Mouse (Mus musculus) liver, embryonic 12.5 days (tissue): ENCODE results near the gene Pygo2. TPM values are rescaled to one million over a fixed set of nuclear protein-coding genes. Genes with fewer than 3 reads are reported as not detected.

Experiments
- ATAC-seq: fragments of 200-750 bp; cut with Nextera tagmentation; 2 replicates; pipeline ENCODE4 v1.8.0; 2017; ENCODE audit warnings: moderate number of reproducible peaks, mild to moderate bottlenecking, moderate library complexity
- H3K27ac ChIP-seq: fragments of 300-500 bp; sonication (generic); 2 replicates; pipeline ENCODE4 v1.5.1; 2016; ENCODE audit warnings: mild to moderate bottlenecking
- H3K27me3 ChIP-seq: fragments of 300-500 bp; sonication (generic); replicated peaks from 2 replicates; pipeline ENCODE4 v1.6.1; 2016; ENCODE audit warnings: mild to moderate bottlenecking, moderate library complexity
- H3K36me3 ChIP-seq: fragments of 300-500 bp; sonication (generic); 2 replicates; pipeline ENCODE4 v1.6.1; 2016; ENCODE audit warnings: mild to moderate bottlenecking, moderate library complexity
- H3K4me1 ChIP-seq: fragments of 300-500 bp; sonication (generic); 2 replicates; pipeline ENCODE4 v1.6.1; 2016
- H3K4me2 ChIP-seq: fragments of 300-500 bp; sonication (generic); 2 replicates; pipeline ENCODE4 v1.6.1; 2016; ENCODE audit warnings: mild to moderate bottlenecking, moderate library complexity
- H3K4me3 ChIP-seq: fragments of 300-500 bp; sonication (generic); 2 replicates; pipeline ENCODE4 v1.5.1; 2016; ENCODE audit warnings: mild to moderate bottlenecking, moderate library complexity
- H3K9ac ChIP-seq: fragments of 300-500 bp; sonication (generic); 2 replicates; pipeline ENCODE4 v1.6.1; 2016; ENCODE audit warnings: mild to moderate bottlenecking, moderate library complexity
- H3K9me3 ChIP-seq: fragments of 300-500 bp; sonication (generic); replicated peaks from 2 replicates; pipeline ENCODE4 v1.6.1; 2016; ENCODE audit warnings: mild to moderate bottlenecking, moderate library complexity
- WGBS: fragments of 180-500 bp; shearing (Covaris S2); methylation state at CpG from one replicate; pipeline ENCODE4 v1.1.7; 2016; ENCODE audit not compliant: insufficient replicate concordance; 5-methylcytosine and 5-hydroxymethylcytosine counted together
- polyA plus RNA-seq: library from polyadenylated mRNA; unstranded; fragments of >200 nt; fragmentation: Nextera tagmentation; extraction: Ambion mirVana; gene quantifications from 2 replicates; pipeline ENCODE4 v1.2.1, GENCODE M21; 2016

Gene Pygo2
- polyA plus RNA-seq, 1 experiment from 2014 or later, result 23.1 TPM

DNA sequence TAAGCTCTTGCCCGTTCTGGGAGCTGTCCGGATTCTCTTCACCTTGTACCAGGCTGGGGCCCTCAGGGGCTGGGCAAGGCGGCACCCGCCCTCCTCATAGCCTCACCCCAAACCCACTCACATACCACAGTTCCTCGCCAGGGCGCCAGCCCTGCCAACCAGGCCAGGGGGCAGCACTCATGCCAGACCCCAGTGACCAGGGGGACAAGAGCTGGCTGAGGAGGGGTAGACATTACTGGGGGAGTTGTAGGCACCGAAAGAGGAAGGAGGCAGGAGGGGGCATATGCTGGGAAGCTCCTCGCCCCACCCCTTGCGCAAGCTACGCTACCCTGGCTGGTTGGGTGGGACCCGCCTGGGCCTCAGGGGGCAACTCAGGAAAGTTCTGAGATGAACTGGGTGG, 42.4 kb upstream of the Pygo2 start:
- peaks cover 73% of the 10 kb centered on the region for H3K4me1 ChIP-seq
- no peak overlapping the region for H3K27ac ChIP-seq
- no peak overlapping the region for H3K9ac ChIP-seq
- ATAC-seq, result no peak
- no peak overlapping the region for H3K4me3 ChIP-seq
- H3K27me3 ChIP-seq, result peaks cover 32% of the 10 kb centered on the region
- no peaks in the 10 kb centered on the region for H3K9me3 ChIP-seq
- WGBS, result 67% methylated on average over 11 of the region's 11 CpGs
- H3K36me3 ChIP-seq, result no peaks in the 10 kb centered on the region
- H3K4me2 ChIP-seq, result peak overlapping the region; percentile 32

DNA sequence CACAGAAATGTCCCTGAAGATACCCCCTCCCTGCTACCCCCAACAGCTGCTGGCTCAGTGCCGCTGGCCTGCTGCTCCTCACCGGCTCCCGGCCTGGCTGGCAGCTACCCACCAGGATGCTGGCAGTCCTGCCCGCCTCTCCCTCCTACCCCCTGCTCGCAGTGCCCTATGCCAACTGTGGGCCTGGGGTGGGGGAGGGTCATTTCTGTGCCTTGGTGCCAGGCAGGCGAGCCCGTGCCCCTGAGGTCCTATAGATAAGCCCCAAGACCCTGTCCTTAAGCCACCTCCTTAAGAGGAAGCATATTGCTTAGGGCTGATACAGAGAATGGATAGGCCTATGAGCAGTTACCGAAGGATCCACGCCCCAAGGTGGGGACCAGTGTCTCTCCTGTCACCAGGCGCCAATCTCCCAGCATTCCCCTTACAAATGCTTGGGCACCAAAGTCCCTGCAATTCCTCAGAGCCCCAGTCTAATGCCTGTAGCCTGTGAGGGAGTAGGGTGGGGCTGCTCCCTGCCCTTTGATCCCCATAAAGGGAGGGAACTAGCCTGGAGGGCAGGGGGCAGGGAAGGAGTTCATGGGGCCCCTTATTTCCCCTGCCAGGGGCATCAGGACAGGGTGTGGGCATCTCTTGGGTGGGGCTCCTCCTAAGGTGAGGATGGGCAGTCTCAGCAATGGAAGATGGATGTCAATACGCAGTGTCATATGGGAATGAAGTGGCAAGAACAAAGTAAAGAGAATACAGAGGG, 41.7 kb upstream of the Pygo2 start:
- ATAC-seq, result no peak
- no peaks in the 10 kb centered on the region for H3K9me3 ChIP-seq
- H3K9ac ChIP-seq, result no peak overlapping the region
- peaks cover 80% of the 10 kb centered on the region for H3K4me1 ChIP-seq
- H3K27ac ChIP-seq, result peak overlapping the region; percentile 49; the same call in 1 of the 2 replicates
- peaks cover 37% of the 10 kb centered on the region for H3K27me3 ChIP-seq
- peak overlapping the region; percentile 32 for H3K4me2 ChIP-seq
- 45% methylated on average over 11 of the region's 11 CpGs for WGBS
- H3K4me3 ChIP-seq, result 0 out of 2 replicates have a peak overlapping the region, but pooled peaks have one; percentile 6
- no peaks in the 10 kb centered on the region for H3K36me3 ChIP-seq

DNA sequence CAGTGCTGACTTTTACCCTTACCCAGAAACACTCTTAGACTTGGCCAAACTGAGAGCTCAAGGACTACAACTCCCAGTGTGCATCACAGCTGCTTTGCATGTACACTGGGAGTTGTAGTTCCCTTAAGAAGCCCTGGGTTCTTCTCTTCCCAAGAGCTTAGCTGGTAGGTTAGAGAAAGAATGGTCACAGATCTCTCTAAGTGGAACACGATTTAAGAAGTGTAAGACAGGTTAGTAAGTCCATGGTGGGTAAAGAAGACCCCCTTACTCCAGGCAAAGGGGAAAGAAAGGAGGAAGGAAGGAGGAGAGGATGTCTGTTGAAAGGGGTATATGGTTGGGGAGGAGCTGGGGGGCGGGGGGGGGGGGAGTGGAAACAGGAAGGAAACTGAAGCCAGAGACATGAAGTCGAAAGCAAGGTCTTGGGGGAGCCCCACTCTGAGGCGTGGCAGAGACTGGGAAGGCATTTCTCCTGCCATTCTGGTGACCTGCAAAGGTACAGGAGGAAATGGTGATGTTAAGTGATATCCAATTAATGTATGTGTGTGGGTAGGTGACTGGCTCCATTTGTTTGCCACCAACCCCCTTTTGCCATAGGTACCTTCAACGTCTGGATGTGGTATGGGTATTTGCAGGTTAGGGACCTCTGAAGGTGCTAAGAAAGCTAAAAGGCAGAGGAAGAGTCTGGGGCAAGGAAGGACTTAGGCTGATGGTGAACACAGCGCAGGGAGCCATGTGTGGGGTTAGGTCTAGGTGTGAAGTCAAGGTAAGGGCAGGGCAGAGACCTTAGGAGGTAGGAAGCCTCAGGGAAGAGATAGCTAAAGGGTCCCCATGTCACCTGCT, 40.9 kb upstream of the Pygo2 start:
- Histone ChIP-seq H3K9me3 (no peaks in the 10 kb centered on the region), H3K27me3 (peaks cover 37% of the 10 kb centered on the region), H3K4me1 (peaks cover 86% of the 10 kb centered on the region), H3K27ac (peak overlapping the region; percentile 41; the same call in 1 of the 2 replicates), H3K9ac (no peak overlapping the region), H3K4me2 (peak overlapping the region; percentile 17; the same call in 1 of the 2 replicates), H3K4me3 (no peak overlapping the region), H3K36me3 (no peaks in the 10 kb centered on the region)
- ATAC-seq, result no peak
- 29% methylated on average over 6 of the region's 6 CpGs for WGBS

DNA sequence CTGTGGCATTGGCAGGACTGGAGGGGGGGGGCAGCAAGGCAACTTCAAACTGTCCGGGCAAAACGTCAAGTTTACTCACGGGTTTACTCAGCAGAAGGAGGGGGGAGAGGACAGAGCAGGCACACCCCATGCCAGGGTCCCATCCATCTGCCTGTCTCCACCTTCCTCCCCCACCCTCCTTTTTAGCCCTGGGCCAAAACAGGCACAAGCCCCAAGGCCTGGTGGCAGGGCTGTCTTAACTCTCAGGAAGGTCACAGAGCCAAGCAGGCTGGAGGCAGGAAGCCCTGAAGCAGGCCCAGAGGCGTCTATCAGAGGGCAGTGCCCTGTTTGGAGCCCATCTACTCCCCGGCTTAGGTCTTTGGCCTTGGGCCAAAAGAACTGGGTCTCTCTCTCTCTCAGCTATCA, 39.9 kb upstream of the Pygo2 start:
- Histone ChIP-seq H3K4me3 (no peak overlapping the region), H3K36me3 (no peaks in the 10 kb centered on the region), H3K9ac (no peak overlapping the region), H3K27me3 (peaks cover 37% of the 10 kb centered on the region), H3K4me2 (peak overlapping the region; percentile 98; the same call in 1 of the 2 replicates), H3K9me3 (no peaks in the 10 kb centered on the region), H3K4me1 (peaks cover 91% of the 10 kb centered on the region), H3K27ac (peak overlapping the region; percentile 70; the same call in 1 of the 2 replicates)
- no peak for ATAC-seq
- 61% methylated on average over 5 of the region's 5 CpGs for WGBS

DNA sequence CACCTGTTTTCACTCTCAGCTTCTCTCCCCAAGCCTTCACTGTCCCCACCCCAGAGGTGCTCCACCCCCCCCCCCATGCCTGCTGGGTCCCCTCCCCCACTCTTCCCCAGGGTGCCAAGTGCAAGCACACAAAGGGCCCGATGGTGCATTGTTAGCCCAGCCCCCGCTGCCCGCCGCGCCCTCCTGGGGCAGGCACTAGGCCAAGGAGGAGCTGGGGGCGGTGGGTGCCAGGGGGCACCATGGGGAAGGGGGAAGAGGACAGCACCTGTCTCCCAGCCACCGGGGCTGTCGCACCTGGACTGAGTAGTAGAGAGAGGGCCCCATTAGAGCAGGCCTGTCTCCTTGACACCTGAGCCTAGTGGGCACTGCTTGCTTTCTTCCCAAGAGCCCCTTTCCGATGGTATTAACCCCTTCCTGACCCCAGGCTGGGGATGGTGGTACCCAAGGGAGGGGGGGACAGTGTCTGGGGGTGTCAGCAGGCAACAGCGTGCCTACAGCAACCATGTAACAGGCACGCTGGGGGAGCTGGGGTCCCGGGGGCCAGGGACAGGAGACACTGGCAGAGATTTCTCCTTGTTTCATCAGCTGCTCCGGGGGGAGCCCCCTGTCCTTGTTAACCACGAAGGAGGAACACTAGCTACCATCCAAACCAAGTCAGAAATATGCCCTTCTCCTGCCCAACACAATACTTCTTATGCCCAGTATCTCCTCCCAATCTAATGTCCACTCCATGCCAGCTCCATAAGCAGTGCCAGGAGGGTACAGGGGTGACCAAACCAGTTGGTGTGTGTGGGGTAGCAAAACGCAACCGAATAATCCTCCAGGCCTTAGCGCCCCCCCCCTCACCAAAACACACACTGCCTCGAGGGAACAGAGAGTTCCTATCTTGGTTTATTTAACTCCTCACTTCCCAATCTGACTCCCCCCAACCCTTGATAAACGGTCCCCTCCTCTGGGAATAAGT, 39.0 kb upstream of the Pygo2 start:
- peak overlapping the region; percentile 98 for H3K4me2 ChIP-seq
- no peaks in the 10 kb centered on the region for H3K36me3 ChIP-seq
- peaks cover 91% of the 10 kb centered on the region for H3K4me1 ChIP-seq
- 31% methylated on average over 19 of the region's 19 CpGs for WGBS
- H3K9me3 ChIP-seq, result no peaks in the 10 kb centered on the region
- no peak for ATAC-seq
- H3K4me3 ChIP-seq, result peak overlapping the region; percentile 63
- peaks cover 31% of the 10 kb centered on the region for H3K27me3 ChIP-seq
- peak overlapping the region; percentile 67 for H3K9ac ChIP-seq
- peak overlapping the region; percentile 70 for H3K27ac ChIP-seq

DNA sequence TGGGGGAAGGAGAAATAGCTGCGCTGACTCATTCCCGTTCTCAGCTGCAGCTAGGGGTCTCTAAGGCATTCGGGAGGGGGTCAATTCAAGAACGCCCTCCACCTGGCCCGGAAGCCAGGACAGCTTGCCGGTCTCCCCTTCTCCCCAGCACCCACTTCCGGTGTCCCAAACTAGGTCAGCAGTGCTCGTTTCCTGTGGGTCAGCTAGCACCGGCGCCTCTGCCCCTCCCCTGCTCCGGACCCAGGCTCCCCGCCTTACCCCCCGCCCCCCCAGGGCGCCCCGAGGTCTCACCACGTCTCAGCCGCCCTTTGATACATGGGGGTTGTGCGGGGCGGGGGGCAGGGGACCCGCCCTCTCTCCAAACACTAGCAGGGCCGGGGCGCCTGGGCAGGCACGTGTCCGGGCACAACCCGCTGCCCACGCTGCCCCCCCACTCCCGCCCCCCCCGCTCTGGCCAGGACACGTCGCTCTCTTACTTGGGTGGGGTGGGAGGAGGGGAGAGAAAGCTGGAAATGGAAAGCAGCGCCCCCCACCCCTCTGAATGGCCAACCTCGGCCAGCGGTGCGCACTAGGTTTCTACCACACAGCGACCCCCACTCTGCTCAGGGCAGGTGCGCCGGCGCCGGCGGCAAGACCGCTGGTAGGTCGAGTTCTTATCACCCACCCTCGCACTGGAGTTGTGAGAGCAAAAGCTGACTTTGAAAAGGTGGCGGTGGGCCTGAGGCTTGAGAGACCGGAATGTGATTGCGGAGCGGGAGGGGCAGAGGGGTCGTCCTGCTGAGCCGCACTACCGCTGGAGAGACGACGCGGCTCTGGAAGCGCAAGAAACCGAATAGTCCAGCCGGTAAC, 38.1 kb upstream of the Pygo2 start:
- no peak for ATAC-seq
- H3K9me3 ChIP-seq, result no peaks in the 10 kb centered on the region
- under 1% methylated on average over 55 of the region's 56 CpGs for WGBS
- H3K27me3 ChIP-seq, result peaks cover 31% of the 10 kb centered on the region
- peaks cover 98% of the 10 kb centered on the region for H3K4me1 ChIP-seq
- H3K9ac ChIP-seq, result peak overlapping the region; percentile 67
- peak overlapping the region; percentile 98 for H3K4me2 ChIP-seq
- peak overlapping the region; percentile 70 for H3K27ac ChIP-seq
- H3K36me3 ChIP-seq, result no peaks in the 10 kb centered on the region
- H3K4me3 ChIP-seq, result peak overlapping the region; percentile 63

DNA sequence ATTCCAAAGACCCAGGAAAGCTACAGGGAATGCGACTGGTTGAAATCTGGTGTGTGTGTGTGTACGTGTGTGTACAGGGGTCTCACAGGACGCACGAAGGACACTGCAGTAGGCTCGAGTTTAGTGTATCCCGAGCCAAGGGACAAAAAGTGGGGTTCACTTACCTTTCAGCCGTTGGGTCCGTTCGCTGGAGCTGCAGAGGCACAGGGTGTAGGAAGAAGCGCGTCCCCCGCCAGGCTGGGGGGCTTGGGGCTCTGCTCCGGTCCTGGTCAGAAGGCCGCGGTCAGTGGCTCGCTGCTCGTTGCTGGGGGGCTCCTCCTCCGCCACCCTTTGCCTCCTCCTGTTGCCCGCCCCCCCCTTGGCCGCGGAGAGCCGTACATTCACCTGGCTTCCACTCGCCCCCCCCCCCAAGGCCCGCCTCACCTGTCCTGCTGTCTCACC, 37.1 kb upstream of the Pygo2 start:
- ATAC-seq, result no peak
- Histone ChIP-seq H3K4me3 (peak overlapping the region; percentile 63), H3K4me1 (peaks cover 90% of the 10 kb centered on the region), H3K9ac (peak overlapping the region; percentile 67), H3K27me3 (peaks cover 31% of the 10 kb centered on the region), H3K4me2 (peak overlapping the region; percentile 98), H3K36me3 (no peaks in the 10 kb centered on the region), H3K27ac (peak overlapping the region; percentile 70), H3K9me3 (no peaks in the 10 kb centered on the region)
- under 1% methylated on average over 22 of the region's 24 CpGs for WGBS

DNA sequence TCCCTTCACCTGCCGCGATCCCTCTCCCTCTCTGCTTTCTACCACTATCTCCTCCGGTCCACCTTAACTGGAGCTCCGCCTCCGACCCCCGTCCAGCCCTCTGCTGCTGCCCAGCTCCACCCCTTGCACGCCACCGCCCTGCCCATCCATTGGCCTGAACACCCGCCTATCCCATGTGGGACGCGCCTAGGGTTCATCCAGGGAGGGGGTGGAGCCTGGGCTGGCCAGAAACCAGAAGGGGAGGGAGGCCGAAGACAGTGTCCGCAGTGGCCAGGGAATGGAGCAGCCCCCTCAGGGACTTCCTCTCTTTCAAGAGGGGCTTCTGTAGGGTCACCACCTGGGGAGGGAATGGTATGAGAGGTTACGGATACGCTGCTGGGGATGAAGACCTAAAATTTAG, 36.4 kb upstream of the Pygo2 start:
- Histone ChIP-seq H3K27ac (peak overlapping the region; percentile 85), H3K9ac (peak overlapping the region; percentile 81), H3K4me3 (peak overlapping the region; percentile 63), H3K36me3 (no peaks in the 10 kb centered on the region), H3K27me3 (peaks cover 31% of the 10 kb centered on the region), H3K4me2 (peak overlapping the region; percentile 98), H3K9me3 (no peaks in the 10 kb centered on the region), H3K4me1 (peaks cover 85% of the 10 kb centered on the region)
- WGBS, result under 1% methylated on average over 15 of the region's 15 CpGs
- peak; percentile 93 for ATAC-seq

DNA sequence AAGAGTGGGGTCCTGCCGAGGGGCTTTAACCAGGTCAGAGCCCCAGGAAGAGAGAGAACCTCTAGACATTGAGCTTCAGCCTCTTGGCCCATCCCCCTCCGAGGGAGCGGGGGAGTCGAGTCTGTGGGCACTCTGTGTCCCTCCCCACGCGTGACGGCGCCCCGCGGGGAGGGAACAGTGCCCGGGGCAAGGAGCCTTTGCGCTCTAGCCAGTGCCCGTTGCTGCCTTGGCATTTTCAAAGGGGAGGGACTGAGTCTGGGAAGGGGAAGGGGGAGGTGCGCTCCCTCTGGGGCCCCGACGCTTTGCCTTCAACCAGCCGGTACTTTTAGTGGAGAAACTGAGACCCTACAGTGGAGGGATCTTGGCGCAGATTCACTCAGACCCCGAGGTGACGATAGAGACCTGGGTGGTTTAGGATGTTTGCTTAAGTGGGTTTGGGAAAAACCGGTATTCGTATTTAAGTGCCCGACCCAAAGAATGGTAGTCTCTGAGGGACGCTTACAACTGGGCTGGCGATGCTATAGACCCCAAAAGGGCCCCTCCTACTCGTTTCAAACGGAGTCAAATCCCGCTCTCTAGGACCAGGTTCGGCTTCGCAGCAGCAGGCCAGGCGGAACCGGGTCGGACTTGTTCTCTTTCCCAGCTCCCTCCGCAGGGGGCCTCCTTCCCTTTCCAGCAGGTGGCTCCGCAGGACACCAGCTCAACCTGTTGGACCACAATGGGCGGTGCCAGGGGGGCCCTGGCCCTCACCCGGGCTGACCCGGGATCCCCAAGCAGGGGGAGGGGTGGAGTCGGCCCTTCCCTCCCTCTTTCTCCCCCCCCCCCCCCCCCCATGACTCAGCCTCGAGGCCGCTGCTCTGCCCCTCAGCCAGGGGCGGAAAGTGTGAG, 35.8 kb upstream of the Pygo2 start, which contains the start of gene Zbtb7b:
TSS of gene Zbtb7b (minus strand) at position 771 of the 888 bp plus-strand sequence.
- under 1% methylated on average over 40 of the region's 42 CpGs for WGBS
- H3K27me3 ChIP-seq, result peaks cover 31% of the 10 kb centered on the region
- H3K27ac ChIP-seq, result peak within 1 kb of the TSS; percentile 85
- peaks cover 79% of the 10 kb centered on the region for H3K4me1 ChIP-seq
- no peaks in the 10 kb centered on the region for H3K9me3 ChIP-seq
- H3K9ac ChIP-seq, result peak within 1 kb of the TSS; percentile 81
- H3K36me3 ChIP-seq, result 0 out of 2 replicates have a peak, but pooled peaks cover 2% of the 10 kb centered on the region
- H3K4me3 ChIP-seq, result peak within 1 kb of the TSS; percentile 63
- ATAC-seq, result peak; percentile 50
- H3K4me2 ChIP-seq, result peak within 1 kb of the TSS; percentile 98

DNA sequence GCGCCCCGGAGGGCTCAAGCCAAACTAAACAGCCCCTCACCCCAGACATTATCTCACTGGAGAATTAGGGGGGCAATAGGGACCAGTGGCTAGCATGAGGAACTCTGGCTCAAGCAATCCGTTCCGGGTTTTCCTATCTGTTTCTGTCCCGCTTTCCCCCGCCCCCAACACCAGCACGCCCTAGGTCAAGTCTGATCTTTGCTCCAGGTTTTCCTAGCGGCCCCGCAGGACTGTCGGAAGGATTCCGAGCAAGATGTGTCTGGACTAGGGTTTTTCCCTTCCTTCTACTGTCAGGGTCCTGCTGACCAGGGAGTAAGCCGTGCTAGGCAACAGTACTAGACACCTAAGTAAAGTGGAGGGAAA, 35.1 kb upstream of the Pygo2 start:
- peaks cover 31% of the 10 kb centered on the region for H3K27me3 ChIP-seq
- H3K9me3 ChIP-seq, result no peaks in the 10 kb centered on the region
- H3K36me3 ChIP-seq, result peaks cover 9% of the 10 kb centered on the region; the same call in 1 of the 2 replicates
- peak overlapping the region; percentile 81 for H3K9ac ChIP-seq
- under 1% methylated on average over 11 of the region's 12 CpGs for WGBS
- peak overlapping the region; percentile 63 for H3K4me3 ChIP-seq
- peak overlapping the region; percentile 98 for H3K4me2 ChIP-seq
- H3K4me1 ChIP-seq, result peaks cover 72% of the 10 kb centered on the region
- ATAC-seq, result peak; percentile 19
- H3K27ac ChIP-seq, result peak overlapping the region; percentile 85
